Mouse (Mus musculus): ENCODE measurements around the gene Oxt.

Gene Oxt

GRCm38 (mm10) chr2:130578148-130578547 lies 2.2 kb downstream of the Oxt start:
- DNase-seq (ENCODE audit: low spot score in 2 of 2), result peak; percentile 49 to 75

GRCm38 (mm10) chr2:130579791-130580190 lies 3.8 kb downstream of the Oxt start:
- DNase-seq (ENCODE audit: low spot score in 2 of 2), result no peak

- no peak for DNase-seq (ENCODE audit: low spot score in 2 of 2)
Observed at GRCm38 (mm10) chr2:130581201-130581600, 5.2 kb downstream of the Oxt start.

- no peak for DNase-seq (ENCODE audit: low spot score in 2 of 2)
Observed at GRCm38 (mm10) chr2:130582552-130582951, 6.6 kb downstream of the Oxt start, which contains the start of gene Avp. TSS of gene Avp (minus strand) at chr2:130582554.

- no peak for DNase-seq (ENCODE audit: low spot score in 2 of 2)
Observed at GRCm38 (mm10) chr2:130583902-130584560, 8.1 kb downstream of the Oxt start.

GRCm38 (mm10) chr2:130586016-130586415 lies 10.0 kb downstream of the Oxt start:
- no peak for DNase-seq (ENCODE audit: low spot score in 2 of 2)

- DNase-seq (ENCODE audit: low spot score in 2 of 2), result no peak
Observed at GRCm38 (mm10) chr2:130588373-130588772, 12.4 kb downstream of the Oxt start.

- no peak for DNase-seq (ENCODE audit: low spot score in 2 of 2)
Observed at GRCm38 (mm10) chr2:130589157-130589556, 13.2 kb downstream of the Oxt start.

GRCm38 (mm10) chr2:130589761-130590160 lies 13.8 kb downstream of the Oxt start:
- no peak for DNase-seq (ENCODE audit: low spot score in 2 of 2)

- DNase-seq (ENCODE audit: low spot score in 2 of 2), result no peak
Observed at GRCm38 (mm10) chr2:130591016-130591415, 15.0 kb downstream of the Oxt start.

- DNase-seq (ENCODE audit: low spot score in 2 of 2), result no peak
Observed at GRCm38 (mm10) chr2:130595596-130595995, 19.6 kb downstream of the Oxt start.

GRCm38 (mm10) chr2:130597601-130598010 lies 21.6 kb downstream of the Oxt start:
- no peak for DNase-seq (ENCODE audit: low spot score in 2 of 2)

GRCm38 (mm10) chr2:130598399-130598798 lies 22.4 kb downstream of the Oxt start:
- DNase-seq (ENCODE audit: low spot score in 2 of 2), result no peak

- DNase-seq (ENCODE audit: low spot score in 2 of 2), result no peak
Observed at GRCm38 (mm10) chr2:130602195-130602594, 26.2 kb downstream of the Oxt start.

GRCm38 (mm10) chr2:130613091-130613490 lies 37.1 kb downstream of the Oxt start:
- peak in 1 of 2 experiments; percentile 42 for DNase-seq (ENCODE audit: low spot score in 2 of 2)

GRCm38 (mm10) chr2:130618972-130619371 lies 43.0 kb downstream of the Oxt start:
- DNase-seq (ENCODE audit: low spot score in 2 of 2), result no peak

All from spleen, postnatal 10 days (tissue).